Mouse (Mus musculus) ovary, postnatal 10 days (tissue): ENCODE data around the gene Aip.

Source experiments
- DNase-seq: peaks from one replicate; pipeline ENCODE4 v3.0.0; 2022; ENCODE audit warnings: low spot score

Gene Aip

DNA sequence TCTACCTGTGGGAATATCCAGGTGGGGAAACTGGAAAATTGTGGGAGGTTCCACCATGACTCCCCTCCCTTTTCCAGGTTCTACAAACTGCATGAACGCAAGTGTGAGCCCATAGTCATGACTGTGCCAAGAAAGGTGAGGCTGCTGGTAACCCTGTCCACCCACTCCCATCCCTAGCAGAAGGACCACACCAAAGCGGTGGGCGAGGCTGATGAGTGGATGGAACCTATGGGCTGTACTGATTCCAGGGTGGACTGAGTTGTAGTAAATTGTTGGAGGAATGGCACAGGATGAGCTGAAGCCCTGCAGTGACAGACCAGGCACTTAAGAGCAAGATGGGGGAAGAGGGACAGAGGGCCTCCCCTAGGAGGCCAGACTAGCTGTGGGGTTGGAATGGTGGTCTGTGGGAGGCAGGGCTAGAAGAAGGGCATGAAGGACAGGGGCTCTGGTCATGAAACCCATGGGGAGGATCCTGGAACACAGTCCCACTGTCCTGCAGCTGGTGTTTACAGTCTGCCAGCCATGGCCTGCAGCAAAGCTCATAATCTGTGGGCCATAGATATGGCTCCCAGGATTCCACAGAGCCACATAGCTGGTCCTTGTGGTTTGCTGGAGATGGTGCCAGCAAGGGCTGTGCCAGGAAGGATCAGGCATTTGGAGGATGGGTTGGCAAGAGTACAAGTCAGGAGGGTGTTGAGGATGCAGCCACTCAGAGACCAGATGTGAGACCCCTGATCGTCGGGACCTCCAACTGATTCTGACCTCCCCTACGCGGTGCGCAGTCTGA is 27.0 kb upstream of the Aip start:
- DNase-seq, result no peak

DNA sequence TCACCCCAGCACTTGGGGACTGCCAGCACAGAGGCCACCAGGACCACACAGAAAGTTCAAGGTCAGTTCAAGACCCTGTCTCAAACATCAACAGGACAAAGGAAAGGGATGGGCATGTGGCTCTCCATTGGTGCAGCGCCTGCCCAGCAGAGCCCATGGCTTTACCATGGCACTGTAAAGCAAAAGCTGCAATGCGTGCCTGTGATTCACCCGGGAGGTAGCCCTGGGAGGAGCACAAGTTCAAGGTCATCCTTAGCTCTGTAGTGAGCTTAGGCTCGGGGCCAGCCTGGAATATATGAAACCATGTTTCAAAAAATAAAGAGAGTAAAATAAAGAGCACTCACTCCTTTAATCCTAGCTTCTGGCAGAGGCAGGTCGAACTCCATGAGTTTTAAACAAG is 26.2 kb upstream of the Aip start:
- no peak for DNase-seq

DNA sequence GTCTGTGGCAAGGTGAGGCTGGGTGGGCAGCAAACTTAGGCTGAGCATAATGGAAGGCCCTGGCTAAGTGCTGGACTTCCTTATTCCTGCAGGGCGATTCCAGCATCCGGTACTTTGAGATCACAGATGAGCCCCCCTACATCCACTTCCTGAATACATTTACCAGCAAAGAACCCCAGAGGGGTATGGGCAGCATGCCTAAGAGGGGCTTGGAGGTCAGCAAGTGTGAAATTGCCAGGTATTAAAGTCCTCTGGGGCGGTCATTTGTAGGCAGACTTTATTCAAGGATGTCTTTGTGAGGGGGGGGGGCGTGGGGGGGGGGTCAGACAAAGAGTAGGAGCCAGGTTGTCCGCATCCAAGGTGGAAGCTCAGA is 25.8 kb upstream of the Aip start:
- no peak for DNase-seq

DNA sequence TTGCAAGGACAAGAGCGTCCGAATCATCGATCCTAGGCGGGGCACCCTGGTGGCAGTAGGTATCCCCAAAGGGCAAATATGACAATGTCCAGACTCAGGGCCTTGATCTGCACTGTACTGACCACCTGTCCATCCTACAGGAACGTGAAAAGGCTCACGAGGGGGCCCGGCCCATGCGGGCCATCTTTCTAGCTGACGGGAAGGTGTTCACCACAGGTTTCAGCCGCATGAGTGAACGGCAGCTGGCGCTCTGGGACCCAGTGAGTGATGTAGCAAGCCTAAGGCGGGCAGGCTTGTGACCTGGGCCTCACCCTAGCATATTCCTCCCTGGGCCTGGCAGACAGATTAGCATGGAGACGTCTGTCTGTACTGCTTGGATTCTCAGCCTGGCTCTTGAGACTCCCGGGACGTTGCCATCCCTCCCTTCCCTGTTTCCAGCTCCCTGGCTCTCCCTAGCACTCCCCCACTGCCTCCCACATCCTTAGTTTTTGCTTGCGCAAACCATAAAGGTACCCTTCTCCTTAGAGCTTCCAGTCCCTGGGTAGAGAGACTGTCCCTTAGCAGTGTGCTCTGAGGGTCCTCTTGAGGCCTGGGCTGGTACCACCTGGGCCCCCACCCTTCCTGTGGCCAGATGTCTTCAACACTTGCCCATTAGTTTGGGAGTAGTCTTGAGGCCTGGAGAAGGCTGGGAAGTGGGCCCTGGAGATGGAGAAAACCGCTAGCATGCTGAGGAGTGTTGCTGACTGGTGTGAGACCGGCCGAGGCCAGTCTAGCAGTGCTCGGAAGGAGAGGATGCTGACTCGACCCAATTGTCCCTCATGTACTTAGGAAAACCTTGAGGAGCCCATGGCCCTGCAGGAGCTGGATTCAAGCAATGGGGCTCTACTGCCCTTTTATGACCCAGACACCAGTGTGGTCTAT is 25.2 kb upstream of the Aip start:
- DNase-seq, result no peak

DNA sequence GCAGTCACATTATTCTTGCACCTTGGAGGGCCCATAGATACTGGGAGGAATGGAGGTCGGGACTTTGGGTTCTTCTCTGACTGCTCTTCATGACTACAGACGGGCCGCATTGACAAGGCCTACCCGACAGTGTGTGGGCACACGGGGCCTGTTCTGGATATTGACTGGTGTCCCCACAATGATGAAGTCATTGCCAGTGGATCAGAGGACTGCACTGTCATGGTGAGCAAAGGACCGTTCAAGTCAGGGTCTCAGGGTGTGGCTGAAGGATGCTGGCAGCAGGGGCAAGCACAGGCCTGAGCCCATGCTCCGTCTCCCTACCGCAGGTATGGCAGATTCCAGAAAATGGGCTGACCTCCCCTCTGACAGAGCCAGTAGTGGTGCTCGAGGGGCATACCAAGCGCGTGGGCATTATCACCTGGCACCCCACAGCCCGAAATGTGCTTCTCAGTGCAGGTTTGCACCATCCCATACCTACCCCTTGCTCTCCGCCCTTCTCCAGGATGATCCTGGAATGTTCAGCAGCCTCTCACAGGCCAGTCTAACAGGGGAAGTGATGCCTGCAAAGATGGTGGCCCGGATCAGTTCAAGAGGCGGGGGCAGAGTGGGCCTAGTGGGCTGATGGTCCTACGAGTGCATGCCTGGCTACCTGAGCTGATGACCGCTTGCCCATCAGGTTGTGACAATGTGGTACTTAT is 24.3 kb upstream of the Aip start:
- DNase-seq, result no peak

DNA sequence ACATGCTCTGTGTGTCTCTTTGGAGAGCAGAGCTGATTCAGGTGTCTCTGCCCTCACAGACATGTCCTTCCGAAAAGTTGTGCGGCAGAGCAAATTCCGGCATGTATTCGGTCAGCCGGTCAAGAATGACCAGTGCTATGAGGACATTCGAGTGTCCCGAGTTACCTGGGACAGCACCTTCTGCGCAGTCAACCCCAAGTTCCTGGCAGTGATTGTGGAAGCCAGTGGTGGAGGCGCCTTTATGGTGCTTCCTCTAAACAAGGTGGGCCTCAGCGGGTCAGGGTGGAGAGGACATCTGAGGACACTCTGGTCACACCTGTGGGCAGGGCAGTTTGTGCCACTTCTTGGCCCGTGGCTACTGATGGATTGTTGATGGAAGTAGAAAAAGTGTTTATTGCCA is 23.6 kb upstream of the Aip start:
- no peak for DNase-seq

DNA sequence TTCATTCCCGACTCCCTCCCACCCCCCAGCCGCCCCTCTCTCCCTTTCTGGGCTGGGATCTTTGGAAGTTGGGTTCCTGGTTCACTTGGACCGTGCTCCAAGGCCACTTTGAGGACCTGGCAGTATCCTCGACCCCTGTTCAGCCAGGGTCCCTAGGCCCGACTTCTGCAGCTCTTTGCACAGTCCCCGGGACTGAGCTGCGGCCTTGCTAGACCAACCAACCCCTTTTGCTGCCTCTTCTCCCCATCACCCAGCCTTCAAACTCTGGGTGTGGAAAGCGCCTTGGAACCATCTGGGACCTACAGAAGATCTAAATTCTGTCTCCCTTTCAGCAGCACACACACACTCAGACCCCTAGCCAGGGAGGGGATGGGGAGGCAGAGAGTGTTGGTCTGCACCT is 23.2 kb upstream of the Aip start:
- DNase-seq, result no peak

DNA sequence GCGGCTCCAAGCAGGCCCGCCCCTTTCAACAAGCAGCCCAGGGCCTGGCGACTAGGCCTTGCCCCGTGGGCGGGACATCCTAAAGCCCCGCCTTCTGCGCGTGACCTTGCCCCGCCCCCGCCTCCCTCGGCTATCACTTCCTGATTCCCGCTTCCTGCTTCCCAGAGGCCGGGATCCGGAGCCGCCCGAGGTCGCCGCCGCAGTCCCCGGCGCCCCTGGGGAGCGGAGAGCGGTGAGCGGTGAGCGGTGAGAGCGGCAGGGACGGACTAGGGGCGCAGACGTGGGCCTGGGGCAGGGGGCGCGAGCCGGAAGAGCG is 22.8 kb upstream of the Aip start, which contains the start of gene Coro1b:
Coro1b (plus strand) TSS at position 129 of the 316 bp plus-strand sequence.
- peak; percentile 93 for DNase-seq

DNA sequence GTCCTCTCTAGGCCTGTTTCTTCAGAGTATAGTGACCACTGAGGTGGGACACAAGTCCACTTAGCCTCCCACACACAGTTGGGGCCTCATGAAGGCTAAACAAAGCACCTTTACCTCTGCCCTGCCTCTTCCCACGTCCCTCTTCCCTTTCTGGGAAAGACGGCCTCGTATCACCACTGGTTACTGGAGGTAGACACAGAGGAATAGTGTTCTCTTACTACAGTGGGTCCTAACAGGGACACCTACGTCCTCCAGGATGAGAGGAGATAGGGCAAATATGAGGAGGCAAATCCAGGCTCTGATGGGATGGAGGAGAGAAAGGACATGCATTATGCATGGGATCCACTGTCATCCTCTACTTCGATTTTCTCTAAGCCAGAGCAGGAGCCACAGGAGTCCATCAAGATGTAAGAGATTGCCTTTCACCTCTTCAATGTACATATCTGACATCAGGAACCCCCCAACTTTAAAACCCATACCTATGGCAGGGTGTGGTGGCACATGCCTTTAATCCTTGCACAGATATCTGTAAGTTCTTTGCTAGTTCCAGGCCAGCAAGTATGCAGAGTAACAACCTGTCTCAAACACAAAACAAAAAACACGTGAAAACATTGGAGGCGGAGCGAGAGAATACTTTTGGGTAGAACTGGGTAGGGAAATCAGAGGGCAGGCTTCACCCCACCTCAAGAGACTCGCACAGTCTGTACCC is 22.3 kb upstream of the Aip start:
- no peak for DNase-seq

DNA sequence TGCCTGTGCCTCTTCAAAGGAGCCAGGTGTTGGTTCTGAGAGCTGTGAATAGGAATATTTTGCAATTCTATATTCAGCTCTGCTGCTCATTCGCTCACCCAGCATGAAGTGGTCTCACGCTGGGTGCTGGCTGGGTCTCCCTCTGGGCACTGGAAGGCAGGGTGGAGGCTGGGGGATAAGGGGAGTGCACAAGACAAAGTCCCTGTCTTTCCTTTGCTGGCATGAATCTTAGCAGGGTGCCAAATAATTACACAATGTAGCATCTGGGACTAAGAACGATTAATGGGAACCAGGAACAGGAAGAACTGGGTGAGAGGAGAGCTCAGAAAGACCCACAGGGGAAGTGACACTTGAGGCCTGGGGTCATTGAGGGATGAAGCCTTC is 21.4 kb upstream of the Aip start:
- no peak for DNase-seq

DNA sequence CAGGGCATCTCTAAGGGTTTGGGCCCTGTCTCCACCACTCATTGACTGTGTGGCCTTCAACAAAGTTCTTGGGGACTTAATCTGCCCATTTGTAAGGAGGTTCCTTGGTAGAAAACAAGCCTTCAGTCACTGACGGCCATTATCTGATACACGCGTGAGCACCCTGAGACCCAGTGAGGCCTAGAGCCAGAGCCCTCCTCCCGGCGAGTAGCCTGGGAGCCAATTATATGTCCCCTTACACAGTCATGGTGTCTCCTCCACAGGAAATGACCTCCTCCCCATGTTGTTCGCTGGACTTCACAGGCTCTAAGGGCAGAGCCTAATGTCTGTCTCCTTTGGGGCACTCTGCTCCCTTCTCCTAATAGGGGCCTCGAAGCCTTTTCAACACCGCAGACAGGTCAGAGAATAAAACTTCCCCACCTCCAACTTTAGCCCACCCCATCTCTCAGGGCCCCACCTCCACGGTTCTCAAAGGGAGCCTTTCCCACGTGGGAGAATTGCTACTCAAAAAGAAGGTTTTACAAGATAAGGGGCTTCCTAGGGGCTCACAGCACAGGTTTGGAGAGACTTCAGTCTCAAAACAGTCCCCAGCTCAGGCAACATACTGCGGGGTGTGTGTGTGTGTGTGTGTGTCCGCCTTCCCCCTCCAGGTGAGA is 20.8 kb upstream of the Aip start:
- DNase-seq, result no peak

DNA sequence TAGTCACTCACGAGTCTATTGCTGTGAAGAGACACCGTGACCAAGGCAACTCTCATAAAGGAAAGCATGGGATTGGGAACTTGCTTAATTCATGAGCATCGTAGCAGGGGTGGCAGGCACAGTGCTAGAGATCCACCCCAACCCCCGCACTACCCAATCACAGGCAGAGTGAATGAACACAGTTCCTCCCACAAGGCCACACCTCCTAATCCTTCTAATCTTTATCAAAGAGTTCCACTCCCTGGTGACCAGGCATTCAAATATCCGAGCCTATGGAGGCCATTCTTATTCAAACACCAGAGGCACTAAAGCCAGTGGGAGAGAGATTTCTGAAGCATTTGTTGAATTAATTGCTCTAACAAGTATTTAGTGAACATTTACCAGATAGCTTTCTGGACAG is 20.3 kb upstream of the Aip start:
- no peak for DNase-seq

DNA sequence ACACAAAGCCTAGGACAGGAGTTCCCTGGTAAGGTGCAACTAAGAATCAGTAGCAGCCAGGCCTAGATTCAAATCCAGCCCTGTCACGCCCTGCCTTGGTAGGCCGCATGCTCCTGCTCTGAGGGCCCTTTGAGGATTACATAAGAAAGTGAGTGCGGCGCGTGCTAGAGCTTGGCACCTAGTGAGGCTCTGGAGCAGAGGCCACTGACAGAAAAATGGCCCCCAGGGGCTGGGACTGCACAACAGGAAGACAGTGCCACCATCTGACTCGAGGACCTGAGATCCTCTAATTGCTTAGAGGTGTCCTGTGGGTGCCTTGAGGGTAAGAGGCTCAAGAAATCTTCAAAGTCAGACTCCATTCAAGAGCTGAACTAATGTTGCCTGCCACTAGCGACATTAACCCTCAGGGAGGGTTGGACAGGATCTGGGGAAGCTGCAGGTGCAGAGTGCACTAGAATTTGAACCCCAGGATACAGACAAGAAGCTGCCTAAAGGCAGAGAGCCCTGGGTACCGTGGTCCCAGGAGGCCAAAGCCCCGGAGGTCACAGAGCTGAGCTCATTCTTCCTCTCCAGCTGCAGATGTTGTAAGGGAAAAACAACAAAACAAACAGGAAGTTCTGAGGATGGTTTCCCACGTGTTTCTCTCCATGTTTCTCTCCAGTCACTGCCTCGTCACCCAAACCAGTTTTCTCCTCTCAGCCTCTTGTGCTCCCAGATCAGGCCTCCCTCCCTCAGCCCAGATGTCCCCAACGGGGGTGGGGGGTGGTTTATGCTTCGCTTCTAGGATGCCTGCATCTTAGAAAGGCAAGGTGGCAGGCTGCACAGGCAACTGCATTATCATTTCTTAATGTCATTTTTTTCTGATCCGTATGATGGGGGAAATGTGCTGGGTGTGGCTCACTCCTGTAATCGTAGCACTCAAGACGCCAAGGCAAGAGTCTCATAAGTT is 19.2 kb upstream of the Aip start:
- DNase-seq, result no peak

DNA sequence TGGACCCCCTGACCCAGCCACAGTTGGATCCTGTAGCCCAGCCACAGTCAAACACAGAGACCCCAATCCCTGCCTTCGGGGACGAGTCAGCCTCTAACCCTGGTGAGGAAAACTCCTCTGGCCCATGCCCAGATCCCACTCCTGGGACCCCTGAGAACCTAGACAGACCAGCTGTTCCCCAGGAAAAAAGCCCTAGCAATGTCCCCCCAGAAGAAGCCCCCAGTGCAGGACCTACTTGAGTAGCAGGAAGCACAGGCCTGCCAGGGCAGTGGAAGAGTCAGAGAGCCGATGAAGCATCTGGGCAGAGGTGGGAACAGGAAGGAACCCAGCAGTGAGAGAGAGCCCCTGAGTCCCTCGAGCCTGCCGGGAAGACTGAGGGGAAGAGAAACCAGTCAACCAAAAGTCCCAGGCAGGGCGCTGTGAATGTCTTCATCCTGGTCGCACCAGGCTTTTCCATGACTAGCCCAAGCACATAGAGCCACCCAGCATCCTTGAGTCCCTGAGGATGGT is 18.2 kb upstream of the Aip start, which contains the start of gene Cabp4:
Cabp4 (minus strand) TSS at position 275 of the 510 bp plus-strand sequence.
- no peak for DNase-seq

DNA sequence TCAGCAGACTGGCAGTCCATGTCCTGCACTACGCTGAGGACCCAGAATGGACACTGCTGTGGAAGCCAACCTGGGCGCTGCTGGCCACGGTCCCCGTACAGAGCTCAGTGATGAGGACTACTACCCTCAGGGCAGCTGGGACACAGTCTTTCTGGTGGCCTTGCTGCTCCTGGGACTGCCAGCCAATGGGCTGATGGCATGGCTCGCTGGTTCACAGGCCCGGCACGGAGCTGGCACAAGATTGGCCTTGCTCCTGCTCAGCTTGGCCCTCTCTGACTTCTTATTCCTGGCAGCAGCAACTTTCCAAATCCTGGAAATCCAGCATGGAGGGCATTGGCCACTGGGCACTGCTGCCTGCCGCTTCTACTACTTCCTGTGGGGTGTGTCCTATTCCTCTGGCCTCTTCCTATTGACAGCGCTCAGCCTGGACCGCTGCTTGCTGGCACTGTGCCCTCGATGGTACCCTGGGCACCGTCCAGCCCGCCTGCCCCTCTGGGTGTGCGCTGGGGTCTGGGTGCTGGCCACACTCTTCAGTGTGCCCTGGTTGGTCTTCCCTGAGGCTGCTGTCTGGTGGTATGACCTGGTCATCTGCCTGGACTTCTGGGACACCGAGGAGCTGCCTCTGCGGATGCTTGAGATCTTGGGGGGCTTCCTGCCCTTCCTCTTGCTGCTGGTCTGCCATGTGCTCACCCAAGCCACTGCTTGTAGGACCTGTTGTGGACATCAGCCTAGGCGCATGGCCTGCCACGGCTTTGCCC is 16.9 kb upstream of the Aip start:
- no peak for DNase-seq

DNA sequence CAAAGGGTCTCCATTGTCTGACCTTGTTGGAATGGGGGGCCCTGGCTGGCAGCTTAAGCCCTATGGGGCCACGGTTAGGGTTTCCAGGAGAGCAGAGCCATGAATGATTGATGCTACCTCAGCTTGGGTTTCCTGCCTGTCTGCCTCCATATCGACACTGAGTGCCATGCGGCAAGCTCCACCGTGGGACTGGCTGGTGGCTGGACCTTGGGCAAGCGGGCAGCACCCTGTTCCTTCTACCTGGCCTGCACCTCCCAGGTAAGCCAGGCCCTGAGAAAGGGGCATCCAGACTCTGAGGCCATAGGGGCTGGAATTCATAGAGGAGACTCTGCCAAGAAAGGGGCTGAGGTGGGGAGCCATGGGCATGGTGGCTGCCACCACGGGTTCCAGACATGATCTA is 14.5 kb upstream of the Aip start:
- DNase-seq, result no peak

DNA sequence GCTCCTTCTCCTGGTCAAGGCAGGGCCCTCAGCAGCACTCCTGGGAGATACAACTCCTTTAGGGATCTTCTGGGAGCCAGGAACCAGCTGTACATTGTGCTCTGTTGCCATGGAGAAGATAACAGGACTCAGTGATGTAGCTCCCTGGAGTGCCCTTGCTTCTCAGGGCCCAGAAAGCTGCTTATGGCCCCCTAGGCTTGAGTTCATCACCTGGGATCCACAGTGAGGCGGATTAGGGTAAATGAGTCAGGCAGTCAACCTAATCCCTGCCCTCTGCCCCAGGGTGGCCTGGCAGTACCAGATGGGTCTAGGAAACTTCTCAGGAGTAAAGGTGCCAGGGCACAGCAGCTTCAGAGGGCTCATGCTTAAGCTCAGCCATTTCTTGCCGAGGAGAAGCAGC is 13.8 kb upstream of the Aip start, which contains the start of gene Gpr152:
Gpr152 (plus strand) TSS at position 342 of the 400 bp plus-strand sequence.
- no peak for DNase-seq

DNA sequence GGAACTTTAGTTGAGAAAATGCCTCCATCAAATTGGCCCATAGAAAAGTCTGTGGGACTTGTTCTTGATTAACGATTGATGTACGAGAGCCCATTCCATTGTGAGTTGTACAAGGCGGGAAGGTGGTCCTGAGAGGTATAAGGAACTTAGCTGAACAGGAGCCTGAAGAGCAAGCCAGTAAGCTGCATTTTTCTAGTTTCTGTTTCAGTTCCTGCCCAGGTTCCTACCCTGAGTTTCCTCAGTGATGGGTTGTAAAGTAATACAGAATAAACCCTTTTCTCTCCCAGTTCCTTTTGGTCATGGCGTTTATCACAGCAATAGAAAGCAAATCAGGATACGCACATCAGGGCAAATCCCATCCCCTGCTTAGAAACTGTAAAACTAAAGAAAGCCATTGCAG is 12.3 kb upstream of the Aip start:
- no peak for DNase-seq

DNA sequence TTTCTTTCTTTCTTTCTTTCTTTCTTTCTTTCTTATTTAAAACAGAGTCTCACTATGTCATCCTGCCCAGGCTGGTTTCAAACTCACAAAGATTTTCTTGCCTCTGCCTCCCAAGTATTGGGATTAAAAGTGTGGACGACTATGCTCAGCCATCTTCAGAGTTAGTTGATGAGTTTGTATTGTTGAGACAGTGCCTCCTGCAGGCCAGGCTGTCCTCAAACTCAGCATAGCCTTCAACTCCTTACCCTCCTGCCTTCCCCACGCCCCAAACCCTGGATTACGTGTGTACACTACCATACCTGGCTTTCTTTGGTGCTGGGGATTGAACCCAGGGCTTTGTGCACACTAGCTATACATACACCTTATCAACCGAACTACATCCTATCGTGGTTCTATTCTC is 10.8 kb upstream of the Aip start:
- no peak for DNase-seq
